Mouse (Mus musculus): ENCODE data around the gene Diaph2.
A peak's percentile ranks its signal among the peaks of the same experiment; 100 is the strongest.
"Not testable (repeated sequence)": the region's sequence is repeated elsewhere in the genome, so short reads cannot be mapped to it uniquely, and the experiment has no call there.

Gene Diaph2

DNA sequence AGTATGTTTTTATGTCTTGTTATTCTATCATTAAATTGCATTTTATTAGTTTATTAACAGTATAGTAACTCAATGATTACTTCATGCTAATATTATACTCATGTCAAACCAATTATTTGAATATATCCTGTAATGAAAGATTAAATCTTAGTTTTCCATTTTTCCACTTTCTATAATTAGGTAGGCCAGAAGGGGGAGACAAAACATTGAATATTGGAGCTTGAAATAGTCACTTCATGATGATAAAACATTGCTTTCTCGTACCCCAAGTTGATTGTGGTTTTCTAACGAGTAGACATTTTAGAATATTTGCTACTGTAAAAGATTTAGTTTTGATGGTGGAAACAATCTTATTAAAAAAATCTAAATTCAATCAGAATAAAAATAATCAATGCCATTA, 82.4 kb downstream of the Diaph2 start:
- peak; percentile 26 for DNase-seq (ENCODE audit: low read depth, low spot score)

DNA sequence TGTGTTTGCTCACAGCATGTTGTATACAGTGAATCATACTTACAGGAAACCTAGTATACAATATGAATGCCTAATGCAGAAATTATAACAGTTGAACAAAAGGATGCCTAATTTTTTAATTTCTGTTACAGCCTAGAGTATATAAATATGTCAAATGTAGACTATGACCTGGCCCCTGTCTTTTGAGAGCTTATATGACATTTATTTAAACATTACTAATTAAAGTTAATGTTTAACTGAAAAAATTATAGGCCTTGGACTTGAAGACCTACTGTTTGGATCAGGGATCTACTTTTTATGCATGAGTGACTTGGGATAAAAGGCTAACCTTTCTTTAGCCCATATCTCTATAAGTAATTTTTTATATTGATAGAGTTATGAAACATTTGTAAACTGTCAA, 84.3 kb downstream of the Diaph2 start:
- DNase-seq (ENCODE audit: low read depth, low spot score), result no peak

DNA sequence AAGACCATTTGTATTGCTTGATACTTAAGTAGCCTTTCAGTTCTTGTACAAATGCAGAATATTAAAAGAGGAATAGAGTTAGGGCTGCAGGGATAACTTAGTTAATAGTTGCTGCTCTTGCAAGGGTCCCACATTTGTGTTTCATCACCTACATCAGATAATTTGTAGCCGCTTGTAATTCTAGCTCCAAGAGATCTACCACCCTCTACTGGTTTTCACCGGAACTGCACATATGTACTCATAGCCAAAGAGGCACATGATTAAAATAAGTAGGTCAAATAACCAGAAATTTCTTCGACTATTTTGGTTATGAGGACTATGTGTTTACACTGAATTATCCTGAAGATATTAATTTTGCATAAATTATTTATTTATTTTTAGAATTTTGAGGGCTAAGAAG, 134.9 kb downstream of the Diaph2 start:
- DNase-seq (ENCODE audit: low read depth, low spot score), result peak; percentile 68

DNA sequence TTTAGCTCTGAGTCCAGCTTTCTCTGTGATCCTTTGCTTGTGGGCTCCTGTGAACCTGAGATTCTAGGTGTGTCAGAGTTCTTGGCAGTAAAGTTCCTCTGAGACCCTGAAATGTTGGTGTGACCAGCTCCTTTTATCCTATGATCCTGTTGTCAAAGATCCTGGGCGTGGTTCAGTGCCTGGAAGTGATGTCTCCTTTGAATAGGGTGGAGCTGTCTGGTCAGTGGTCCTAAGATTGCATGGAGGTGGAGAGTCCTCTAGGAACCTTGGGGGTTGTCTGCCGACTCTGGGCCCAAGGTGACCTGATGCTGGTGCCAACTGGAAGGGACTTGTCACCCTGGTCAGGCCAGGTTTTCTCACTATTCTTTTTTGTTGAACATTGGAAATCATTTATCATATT, 176.3 kb downstream of the Diaph2 start:
- DNase-seq (ENCODE audit: low read depth, low spot score), result no peak

DNA sequence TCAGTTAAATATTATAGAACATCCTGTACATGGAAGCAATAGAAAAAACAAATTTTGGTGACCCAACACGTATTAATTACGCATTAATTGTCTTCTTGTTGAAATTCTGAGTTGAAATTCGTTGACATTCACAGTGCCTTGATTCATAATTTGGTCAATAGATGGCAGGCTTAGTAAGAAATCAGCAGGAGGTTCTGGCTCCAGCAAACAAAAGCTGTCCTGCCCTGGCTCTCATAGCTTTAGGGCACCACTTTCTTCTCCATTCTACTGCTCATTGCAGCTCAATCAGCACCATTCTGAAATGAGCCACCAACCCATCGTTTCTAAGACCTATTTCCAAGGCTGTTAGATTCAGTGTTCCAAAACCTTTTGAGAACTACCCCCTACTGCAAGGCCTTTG, 225.3 kb downstream of the Diaph2 start:
- peak; percentile 3 for DNase-seq (ENCODE audit: low read depth, low spot score)

DNA sequence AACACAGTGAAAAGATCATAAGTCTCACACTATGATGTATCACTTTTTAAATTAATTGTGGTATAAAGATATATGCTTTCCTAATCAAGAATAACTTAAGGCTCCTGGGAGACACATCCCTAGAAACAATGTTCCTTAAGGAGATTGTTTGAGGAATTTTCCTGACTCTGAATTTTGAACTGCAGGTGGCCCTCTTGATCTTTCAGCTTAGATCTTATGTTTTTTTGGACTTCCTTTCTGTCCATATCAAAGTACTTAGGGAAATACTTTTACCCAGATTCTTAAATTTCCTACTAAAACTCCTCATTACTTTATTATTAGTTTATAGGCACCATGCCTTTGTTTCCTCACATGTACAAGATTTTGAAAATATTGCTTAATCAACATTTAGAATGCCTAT, 258.7 kb downstream of the Diaph2 start:
- no peak for DNase-seq (ENCODE audit: low read depth, low spot score)

DNA sequence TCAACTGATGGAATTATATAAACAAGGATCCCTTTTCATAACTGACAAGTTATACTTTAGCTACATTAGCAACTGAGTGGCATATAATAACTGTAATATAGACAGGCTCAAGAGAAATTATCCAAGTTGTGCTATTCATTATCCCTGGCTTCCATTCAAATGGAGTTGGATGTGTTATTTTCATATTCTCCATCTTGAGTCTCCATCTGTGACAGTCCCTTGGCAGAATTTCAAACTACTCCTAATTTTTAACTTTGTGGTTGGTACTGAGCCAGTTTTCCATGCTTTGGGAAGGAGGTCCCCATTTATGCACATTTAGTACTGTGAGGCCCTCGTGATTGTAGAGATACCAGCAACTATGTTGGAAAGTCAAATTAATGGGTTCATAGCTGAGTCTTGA, 270.2 kb downstream of the Diaph2 start:
- DNase-seq (ENCODE audit: low read depth, low spot score), result no peak

DNA sequence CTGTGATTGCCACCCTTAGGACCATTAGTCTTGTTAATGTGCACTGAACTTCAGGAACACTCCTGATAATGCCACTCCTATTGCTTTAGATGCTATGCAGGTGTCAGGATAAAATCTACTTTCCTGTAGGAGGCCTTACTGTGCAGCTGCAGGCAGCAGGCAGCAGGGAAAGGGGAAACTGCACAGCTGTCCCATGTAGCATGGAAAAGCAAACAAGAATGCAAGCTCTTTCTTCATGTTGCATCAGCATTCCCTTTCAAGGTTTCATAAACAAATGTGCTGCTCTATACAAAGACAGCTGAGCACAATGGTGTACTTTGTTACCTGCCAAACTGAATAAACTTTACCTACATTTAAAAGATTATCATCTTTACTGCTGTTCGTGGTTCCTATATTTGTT, 295.0 kb downstream of the Diaph2 start:
- DNase-seq (ENCODE audit: low read depth, low spot score), result peak; percentile 57

DNA sequence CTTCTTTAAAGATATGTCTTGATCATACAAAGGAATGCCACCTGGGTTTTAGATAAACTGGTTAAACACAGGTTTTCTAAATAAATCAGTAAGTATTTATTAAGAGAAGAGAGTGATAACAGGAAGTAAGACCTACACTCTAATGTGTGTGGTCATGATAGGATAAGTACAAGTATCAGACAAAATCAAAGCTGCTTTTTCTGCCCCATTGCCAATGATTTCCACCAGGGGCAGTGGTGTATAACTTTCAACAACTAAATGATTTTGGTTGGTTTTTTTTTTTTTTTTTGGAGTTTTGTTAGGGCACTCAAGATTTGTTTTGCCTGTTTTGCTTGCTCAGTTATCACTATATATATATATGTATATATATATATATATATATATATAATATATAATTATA, 399.7 kb downstream of the Diaph2 start:
- DNase-seq (ENCODE audit: low read depth, low spot score), result peak; percentile 23

DNA sequence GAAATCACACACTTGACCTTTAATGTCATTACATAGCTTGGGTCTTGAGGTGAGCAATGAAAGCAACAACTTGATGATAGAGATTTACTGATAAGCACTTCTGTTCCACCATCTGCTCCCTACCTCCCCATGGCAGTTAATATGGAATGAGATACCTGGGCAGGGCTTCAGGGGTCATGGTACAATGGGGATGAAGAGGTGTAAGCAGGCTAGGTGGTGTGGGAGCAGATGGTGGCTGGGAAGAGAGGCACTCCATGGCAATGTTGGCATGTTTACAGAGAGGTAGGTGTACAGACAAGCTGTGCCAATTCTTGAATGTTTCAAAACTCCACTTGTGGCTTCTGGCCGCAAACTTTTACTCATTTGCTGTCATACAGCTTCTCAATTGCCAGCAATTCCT, 402.6 kb downstream of the Diaph2 start:
- no peak for DNase-seq (ENCODE audit: low read depth, low spot score)

DNA sequence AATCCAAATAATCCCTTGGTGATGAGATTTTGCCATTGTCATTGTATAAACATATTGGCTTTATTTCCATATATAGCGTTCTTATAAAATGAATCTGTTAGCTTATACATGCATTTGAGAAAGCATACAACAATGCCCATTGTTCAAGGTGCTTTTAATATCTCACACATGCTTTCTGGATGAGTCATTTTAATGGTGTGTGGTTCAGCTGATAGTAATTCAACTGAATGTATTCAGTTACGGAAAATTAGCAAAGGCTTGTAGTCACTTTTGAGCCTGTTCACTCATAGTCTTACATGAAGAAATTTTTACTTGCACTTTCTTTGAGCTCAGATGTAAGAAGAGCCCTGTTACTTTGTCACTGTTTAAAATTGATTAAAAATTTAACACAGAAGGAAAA, 423.6 kb downstream of the Diaph2 start:
- peak; percentile 29 for DNase-seq (ENCODE audit: low read depth, low spot score)

DNA sequence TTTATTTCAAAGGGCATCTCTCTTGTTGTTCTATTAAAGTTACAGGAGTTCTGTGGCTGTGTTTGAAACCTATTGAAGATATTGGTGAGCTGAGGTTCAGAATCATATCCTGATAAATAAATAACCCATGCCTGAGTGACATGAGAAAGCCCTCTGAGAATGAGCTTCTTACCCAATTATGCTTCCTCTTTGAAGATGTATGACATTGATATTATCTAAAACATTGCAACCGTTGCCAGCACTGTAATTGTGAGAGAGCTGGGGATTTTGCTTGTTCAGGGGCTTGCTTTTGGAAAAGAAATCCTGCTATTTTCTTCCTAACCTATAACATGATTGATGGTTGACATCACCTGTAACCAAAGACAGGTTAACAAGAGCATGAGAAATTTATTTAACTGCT, 438.3 kb downstream of the Diaph2 start:
- DNase-seq (ENCODE audit: low read depth, low spot score), result no peak

DNA sequence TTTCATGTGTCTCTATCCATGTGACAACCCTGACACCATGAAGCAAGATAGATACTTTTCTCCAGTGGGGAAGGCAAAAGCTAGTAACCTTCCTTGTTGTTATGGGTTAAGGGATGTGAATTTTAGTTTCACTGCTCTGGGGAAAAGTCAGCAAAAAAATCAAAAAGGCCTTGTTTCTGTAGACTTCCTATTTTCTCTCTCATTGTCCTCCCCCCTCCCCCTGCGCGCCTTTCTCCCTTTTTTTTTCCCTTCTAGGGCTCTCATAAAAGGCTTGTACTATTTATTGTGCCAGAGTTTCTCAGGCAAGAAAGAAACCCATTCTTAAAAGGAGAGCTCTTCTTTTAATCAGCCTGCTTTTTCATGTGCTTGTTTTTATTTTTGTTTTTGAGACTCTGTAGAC, 438.9 kb downstream of the Diaph2 start:
- no peak for DNase-seq (ENCODE audit: low read depth, low spot score)

DNA sequence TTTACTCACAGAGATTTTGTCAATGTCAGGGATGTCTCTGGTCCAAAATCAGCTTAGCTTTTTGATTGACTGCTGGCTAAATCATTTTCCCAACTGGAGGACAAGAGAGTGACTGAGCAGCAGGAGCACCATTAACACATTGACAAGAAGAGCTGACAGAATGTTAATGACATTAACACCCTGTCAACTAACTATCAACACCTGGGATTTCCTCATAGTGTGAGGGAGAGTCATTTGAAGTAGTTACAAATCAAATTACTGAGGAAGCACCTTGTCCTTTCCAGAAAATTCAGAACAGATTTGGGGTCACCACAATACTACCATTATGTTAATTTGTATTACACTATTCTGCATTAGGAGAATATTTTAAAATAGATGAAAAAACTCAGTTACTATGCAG, 439.7 kb downstream of the Diaph2 start:
- DNase-seq (ENCODE audit: low read depth, low spot score), result no peak

DNA sequence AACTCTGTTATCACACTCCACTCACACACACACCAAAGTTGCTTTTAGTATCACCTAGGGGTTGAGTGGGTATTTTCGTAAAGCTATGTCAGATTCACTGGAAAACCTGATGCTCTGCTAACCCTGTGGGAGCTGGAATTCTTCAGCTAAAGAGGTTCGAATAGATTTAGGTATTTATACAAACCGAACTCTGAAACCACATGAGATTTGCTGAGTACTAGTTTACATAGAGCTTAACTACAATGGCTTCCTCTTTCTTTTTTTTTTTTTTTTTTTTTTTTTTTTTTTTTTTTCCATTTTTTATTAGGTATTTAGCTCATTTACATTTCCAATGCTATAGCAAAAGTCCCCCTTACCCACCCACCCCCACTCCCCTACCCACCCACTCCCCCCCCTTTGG, 447.9 kb downstream of the Diaph2 start:
- DNase-seq (ENCODE audit: low read depth, low spot score), result not testable (repeated sequence)

DNA sequence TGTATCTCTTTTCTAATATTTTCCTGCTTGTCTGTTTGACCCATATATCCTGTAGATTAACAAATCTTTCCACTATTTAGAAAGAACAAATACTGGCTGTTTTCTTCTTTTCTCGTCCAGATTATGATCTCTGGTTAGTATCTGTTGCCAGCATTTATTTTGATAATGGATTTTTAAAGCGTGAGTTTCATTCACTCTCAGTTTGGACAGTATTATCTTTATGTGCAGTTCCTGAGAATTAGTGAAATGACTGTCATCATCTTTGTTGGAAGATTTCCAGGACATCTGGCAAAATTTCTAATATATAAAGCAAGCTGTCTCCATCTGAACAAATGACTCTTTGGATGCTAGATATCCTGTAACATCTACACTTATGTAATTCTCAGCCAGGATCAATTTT, 455.7 kb downstream of the Diaph2 start:
- DNase-seq (ENCODE audit: low read depth, low spot score), result peak; percentile 1

DNA sequence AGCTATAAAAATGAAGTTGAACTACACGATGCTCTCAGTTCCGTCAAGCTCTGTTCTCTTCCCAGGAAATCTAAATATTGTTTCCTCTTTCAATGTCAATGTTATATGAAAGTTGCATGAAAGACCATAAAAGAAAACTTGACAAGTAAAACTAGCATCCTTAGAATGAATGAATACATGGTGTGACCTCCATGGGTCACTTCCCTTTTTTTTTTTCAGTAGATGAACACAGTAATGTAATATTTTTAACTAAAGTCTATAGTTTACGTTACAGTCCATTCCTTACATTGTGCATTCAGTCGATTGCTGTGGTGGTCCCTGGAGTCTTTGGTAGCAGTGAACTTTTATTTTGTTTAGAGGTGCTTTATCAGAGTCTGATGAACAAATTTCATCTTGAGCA, 462.7 kb downstream of the Diaph2 start:
- no peak for DNase-seq (ENCODE audit: low read depth, low spot score)

DNA sequence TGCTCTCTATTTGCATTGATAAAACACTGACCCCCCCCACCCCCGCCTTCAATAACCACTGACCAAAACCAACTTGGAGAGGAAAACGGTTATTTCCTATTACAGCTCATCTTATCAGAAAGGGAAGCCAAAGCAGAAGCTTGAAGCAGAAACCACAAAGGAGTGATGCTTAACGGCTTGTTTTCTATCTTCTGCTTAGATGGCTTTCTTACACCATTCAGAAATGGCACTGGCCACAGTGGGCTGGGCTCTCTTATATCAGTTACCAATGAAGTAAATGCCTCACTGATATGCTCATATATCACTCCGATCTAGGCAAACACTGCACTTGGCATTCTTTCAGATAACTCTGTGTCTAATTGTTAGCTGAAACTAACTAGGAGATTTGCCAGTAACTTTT, 463.2 kb downstream of the Diaph2 start:
- DNase-seq (ENCODE audit: low read depth, low spot score), result no peak

DNA sequence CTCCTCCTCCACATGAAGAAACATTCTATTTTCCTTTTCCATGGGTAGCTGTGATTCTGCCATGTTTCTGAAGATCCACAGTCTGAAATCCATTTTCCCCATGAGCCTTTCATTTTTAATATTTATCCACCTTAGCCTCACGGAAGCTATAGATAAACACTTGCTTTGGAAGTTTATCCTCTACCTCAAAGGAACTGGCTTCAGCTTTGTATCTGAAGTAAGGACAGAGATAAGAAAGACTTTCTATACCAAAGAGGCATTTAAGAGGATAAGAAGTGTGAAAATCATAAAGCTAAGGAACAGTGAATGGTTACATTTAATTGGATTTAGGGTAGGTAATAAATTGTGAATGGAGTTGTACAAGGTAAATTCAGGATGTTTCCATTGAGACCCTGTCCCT, 480.5 kb downstream of the Diaph2 start:
- no peak for DNase-seq (ENCODE audit: low read depth, low spot score)

DNA sequence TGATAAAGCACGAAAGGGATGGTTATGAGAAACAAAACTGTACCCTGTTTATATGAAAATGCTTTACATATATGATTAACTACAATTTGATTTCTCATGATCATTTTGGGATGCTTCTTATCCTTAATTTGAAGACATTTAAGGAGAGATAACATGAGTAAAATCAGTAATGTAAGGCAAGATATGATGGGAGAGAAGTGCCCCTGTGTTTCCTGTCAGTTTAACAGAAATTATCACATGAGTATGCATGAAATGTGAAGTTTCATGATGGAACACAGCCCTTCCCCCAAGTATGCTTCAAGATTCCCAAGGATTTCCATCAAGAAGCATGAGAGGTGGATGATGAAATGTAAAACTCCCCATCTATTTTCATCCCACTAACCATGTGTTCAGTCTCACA, 485.6 kb downstream of the Diaph2 start:
- DNase-seq (ENCODE audit: low read depth, low spot score), result no peak

DNA sequence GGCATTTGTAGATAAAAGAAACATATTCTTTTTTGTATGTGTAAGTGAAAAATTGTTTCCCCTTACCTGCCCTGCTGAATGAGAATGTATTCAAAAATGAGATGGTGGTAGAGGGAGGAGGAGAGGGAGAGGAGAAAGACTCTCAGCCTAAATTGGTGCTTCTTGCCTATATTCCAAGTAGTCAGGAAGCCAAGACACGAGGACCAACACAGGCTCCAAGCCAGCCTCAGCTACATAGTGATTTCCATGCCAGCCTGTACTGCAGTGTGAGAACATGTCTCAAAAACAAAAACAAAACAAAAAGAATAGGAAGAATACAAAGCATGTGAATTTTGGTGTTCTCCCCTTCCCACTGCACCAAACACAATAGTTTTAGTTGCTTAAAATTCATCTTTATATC, 497.1 kb downstream of the Diaph2 start:
- DNase-seq (ENCODE audit: low read depth, low spot score), result no peak

DNA sequence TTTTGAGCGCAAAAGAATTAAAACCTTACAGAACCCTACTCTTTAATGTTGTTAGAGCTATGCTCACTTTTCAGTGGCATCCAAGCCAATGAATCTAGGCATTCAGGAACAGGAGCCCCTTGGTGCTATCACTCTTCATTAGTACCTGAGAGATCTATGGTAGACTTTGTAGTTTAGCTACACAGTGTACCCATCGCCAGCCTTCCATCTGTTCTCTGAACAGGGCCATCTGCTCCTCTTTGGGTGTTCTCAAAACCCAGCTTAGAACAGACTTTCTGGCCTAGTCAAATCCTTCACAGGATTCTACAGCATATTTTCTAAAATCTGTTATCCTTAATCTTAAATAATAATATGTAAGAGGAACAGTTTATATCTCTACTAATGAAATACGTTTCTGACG, 504.1 kb downstream of the Diaph2 start:
- no peak for DNase-seq (ENCODE audit: low read depth, low spot score)

DNA sequence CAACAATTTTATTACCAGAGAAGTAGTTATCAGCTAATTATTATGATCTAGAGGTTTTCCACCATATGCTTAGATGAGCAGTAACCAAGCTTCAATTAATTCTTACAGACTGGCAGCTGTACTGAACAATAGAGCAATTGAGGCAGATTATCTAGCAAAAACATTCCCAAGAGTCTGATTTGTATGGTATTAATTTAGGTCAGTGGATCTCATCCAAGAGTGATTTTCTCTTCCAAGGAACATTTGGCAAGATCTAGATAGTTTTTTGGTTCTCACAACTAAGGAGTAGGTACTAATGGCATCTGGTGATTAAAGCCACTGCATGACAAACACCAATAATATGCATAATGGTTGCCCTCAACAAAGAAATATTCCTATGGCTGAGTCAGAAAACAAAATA, 516.2 kb downstream of the Diaph2 start:
- DNase-seq (ENCODE audit: low read depth, low spot score), result peak; percentile 1

DNA sequence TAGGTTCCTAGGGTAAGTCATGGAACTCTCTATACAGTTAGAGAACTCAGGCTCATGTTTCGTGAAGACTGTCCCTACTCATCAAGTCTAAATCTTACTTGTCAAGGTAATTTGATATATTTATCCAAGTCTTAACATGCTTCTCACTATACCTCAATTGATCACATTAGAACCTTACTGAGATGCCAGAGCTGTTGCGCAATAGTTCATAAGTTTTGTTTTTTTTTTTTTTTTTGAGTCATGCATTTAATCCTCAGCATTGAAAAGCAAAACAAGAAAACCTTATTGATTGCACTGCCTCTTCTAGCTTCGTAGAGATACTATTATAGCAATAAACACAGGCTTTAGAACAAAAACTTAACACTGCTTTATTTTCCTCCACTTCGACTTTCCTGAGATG, 529.6 kb downstream of the Diaph2 start:
- no peak for DNase-seq (ENCODE audit: low read depth, low spot score)

DNA sequence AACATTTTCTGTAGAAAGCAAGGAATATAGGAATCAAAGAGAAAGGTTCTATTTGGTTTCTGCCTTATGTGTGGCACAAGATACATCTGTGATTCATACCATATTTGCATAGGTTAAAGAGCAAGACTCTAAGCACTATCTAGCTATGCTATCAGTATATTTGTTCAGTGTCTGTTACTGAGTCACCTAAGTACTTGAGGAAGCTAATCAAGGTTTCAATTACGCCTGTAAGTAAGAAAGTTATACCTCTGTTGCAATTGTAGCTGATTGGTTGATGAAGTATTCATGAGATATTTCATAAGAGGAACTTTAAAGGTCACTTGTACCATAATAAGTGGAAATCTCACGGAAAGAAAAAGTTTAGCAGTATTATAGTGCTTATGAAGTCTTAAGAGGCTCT, 531.9 kb downstream of the Diaph2 start:
- DNase-seq (ENCODE audit: low read depth, low spot score), result no peak

Data from 3T3-L1 (cell line).